Mouse (Mus musculus) thymus, adult 2 months (tissue): ENCODE results near the gene Ank3.

Experiments used
- CTCF ChIP-seq: fragments of 200-500 bp; IDR thresholded peaks from 2 replicates; pipeline ENCODE4 v1.5.1; 2012; ENCODE audit warnings: mild to moderate bottlenecking, control low read depth, low read length, moderate library complexity, borderline replicate concordance; ENCODE audit not compliant: control insufficient read depth, poor library complexity, insufficient read depth; ENCODE audit errors: extremely low read depth
- POLR2A ChIP-seq: fragments of 200-500 bp; IDR thresholded peaks from 2 replicates; pipeline ENCODE4 v1.6.1; 2012; ENCODE audit warnings: mild to moderate bottlenecking, low read length, control low read depth, moderate library complexity; ENCODE audit not compliant: control insufficient read depth, poor library complexity, insufficient read depth; ENCODE audit errors: extremely low read depth

DNA sequence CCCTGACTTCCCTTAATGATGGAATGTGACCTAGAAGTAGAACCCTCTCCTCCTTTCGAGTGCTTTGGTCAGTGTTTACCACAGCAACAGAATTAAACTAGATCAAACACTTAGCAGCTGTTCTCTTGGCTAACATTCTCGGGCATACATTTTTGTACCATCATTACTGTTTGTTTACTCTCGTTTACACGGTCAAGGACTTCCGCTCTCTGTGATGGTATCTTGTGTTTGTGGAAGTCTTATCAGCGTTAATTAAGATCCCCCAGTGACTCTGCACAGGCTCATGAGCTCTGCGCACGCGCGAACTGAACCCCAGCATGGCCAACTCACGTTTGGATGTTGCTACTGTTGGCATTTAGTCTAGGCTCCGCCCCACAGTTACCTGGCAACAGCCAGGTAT, 16.3 kb downstream of the Ank3 start:
- no peak for TF ChIP-seq CTCF
- no peak for TF ChIP-seq POLR2A
